Mouse (Mus musculus) midbrain, embryonic 14.5 days (tissue): Measurements from ENCODE around the gene Sdsl. TPM values are rescaled to one million over a fixed set of nuclear protein-coding genes. Genes with fewer than 3 reads are reported as not detected.
A peak's percentile ranks its signal among the peaks of the same experiment; 100 is the strongest.

Experiments used
- ATAC-seq: fragments of 200-750 bp; cut with Nextera tagmentation; 2 replicates; pipeline ENCODE4 v1.8.0; 2017; ENCODE audit warnings: moderate number of reproducible peaks, moderate library complexity; ENCODE audit not compliant: low FRiP score, low TSS enrichment
- DNase-seq: peaks from one replicate; pipeline ENCODE4 v3.0.0-alpha.2; 2015
- H3K27ac ChIP-seq: fragments of 300-500 bp; sonication (generic); replicated peaks from 2 replicates; pipeline ENCODE4 v1.5.1; 2014; ENCODE audit warnings: mild to moderate bottlenecking, low read depth, low read length, moderate library complexity
- H3K27me3 ChIP-seq: fragments of 300-500 bp; sonication (generic); 2 replicates; pipeline ENCODE4 v1.6.1; 2014; ENCODE audit warnings: low read length, control low read depth, mixed read lengths; ENCODE audit not compliant: control insufficient read depth, insufficient read depth
- H3K36me3 ChIP-seq: fragments of 300-500 bp; sonication (generic); 2 replicates; pipeline ENCODE4 v1.6.1; 2014; ENCODE audit warnings: low read length, control low read depth; ENCODE audit not compliant: control insufficient read depth, insufficient read depth
- H3K4me1 ChIP-seq: fragments of 300-500 bp; sonication (generic); 2 replicates; pipeline ENCODE4 v1.6.1; 2014; ENCODE audit warnings: mild to moderate bottlenecking, antibody characterized with exemption, low read length, control low read depth; ENCODE audit not compliant: control insufficient read depth, insufficient read depth
- H3K4me2 ChIP-seq: fragments of 300-500 bp; sonication (generic); 2 replicates; pipeline ENCODE4 v1.6.1; 2014; ENCODE audit warnings: mild to moderate bottlenecking, low read length, moderate library complexity
- H3K4me3 ChIP-seq: fragments of 300-500 bp; sonication (generic); replicated peaks from 2 replicates; pipeline ENCODE4 v1.5.1; 2014; ENCODE audit warnings: low read depth, low read length
- H3K9ac ChIP-seq: fragments of 300-500 bp; sonication (generic); replicated peaks from 2 replicates; pipeline ENCODE4 v1.6.1; 2014; ENCODE audit warnings: mild to moderate bottlenecking, low read length, moderate library complexity
- H3K9me3 ChIP-seq: fragments of 300-500 bp; sonication (generic); 2 replicates; pipeline ENCODE4 v1.6.1; 2016; ENCODE audit warnings: low read length, control low read depth, mixed read lengths; ENCODE audit not compliant: control insufficient read depth
- WGBS: fragments of 180-500 bp; shearing (Covaris S2); extraction: QIAGEN DNeasy Blood & Tissue Kit; methylation state at CpG from one replicate; pipeline ENCODE4 v1.1.7; 2014; 5-methylcytosine and 5-hydroxymethylcytosine counted together
- polyA plus RNA-seq: library from polyadenylated mRNA; unstranded; fragments of >200 nt; fragmentation: Nextera tagmentation; extraction: Ambion mirVana; gene quantifications from 2 replicates; pipeline ENCODE4 v1.2.1, GENCODE M21; 2014

Gene Sdsl
- polyA plus RNA-seq, 1 experiment from 2014 or later, result 6.0 TPM

GRCm38 (mm10) chr5:120510982-120511642 lies 38.5 kb upstream of the Sdsl start, which contains the start of gene Slc8b1:
Slc8b1 (plus strand) TSS chr5:120511168.
- peaks cover 12% of the 10 kb centered on the region; the same call in 1 of the 2 replicates for H3K4me1 ChIP-seq
- ATAC-seq, result peak; percentile 81
- peak within 1 kb of the TSS; percentile 26 for H3K4me3 ChIP-seq
- H3K9me3 ChIP-seq, result no peaks in the 10 kb centered on the region
- H3K27me3 ChIP-seq, result no peaks in the 10 kb centered on the region; the same call in 1 of the 2 replicates
- no peak within 1 kb of the TSS; the same call in 1 of the 2 replicates for H3K9ac ChIP-seq
- H3K36me3 ChIP-seq, result no peaks in the 10 kb centered on the region
- H3K4me2 ChIP-seq, result peak within 1 kb of the TSS; percentile 51
- WGBS, result 1% methylated on average over 36 of the region's 36 CpGs
- no peak within 1 kb of the TSS for H3K27ac ChIP-seq
- DNase-seq, result peak; percentile 87

- DNase-seq, result no peak
- no peaks in the 10 kb centered on the region for H3K9me3 ChIP-seq
- peaks cover 16% of the 10 kb centered on the region for H3K4me1 ChIP-seq
- H3K4me2 ChIP-seq, result no peak overlapping the region
- H3K9ac ChIP-seq, result no peak overlapping the region
- no peaks in the 10 kb centered on the region for H3K36me3 ChIP-seq
- H3K27ac ChIP-seq, result no peak overlapping the region
- WGBS, result 54% methylated on average over 4 of the region's 4 CpGs
- no peak overlapping the region for H3K4me3 ChIP-seq
- ATAC-seq, result no peak
- no peaks in the 10 kb centered on the region; the same call in 1 of the 2 replicates for H3K27me3 ChIP-seq
Measured at GRCm38 (mm10) chr5:120507311-120507710, 34.7 kb upstream of the Sdsl start.

- no peak overlapping the region for H3K4me3 ChIP-seq
- peaks cover 20% of the 10 kb centered on the region for H3K4me1 ChIP-seq
- no peak overlapping the region for H3K9ac ChIP-seq
- no peak for ATAC-seq
- no peak overlapping the region for H3K4me2 ChIP-seq
- DNase-seq, result peak; percentile 29
- H3K9me3 ChIP-seq, result no peaks in the 10 kb centered on the region
- H3K36me3 ChIP-seq, result no peaks in the 10 kb centered on the region
- WGBS, result 68% methylated on average over 9 of the region's 9 CpGs
- H3K27ac ChIP-seq, result no peak overlapping the region
- H3K27me3 ChIP-seq, result no peaks in the 10 kb centered on the region
Measured at GRCm38 (mm10) chr5:120506490-120506889, 33.9 kb upstream of the Sdsl start.

GRCm38 (mm10) chr5:120505781-120506180 lies 33.2 kb upstream of the Sdsl start:
- Histone ChIP-seq H3K9me3 (no peaks in the 10 kb centered on the region), H3K36me3 (no peaks in the 10 kb centered on the region), H3K27me3 (no peaks in the 10 kb centered on the region), H3K9ac (no peak overlapping the region), H3K27ac (no peak overlapping the region), H3K4me3 (no peak overlapping the region), H3K4me2 (no peak overlapping the region), H3K4me1 (peaks cover 19% of the 10 kb centered on the region)
- DNase-seq, result no peak
- 68% methylated on average over 9 of the region's 9 CpGs for WGBS
- ATAC-seq, result no peak

- WGBS, result 20% methylated on average over 16 of the region's 16 CpGs
- no peak overlapping the region for H3K9ac ChIP-seq
Measured at GRCm38 (mm10) chr5:120505368-120505767, 32.8 kb upstream of the Sdsl start.

GRCm38 (mm10) chr5:120503144-120503795 lies 30.7 kb upstream of the Sdsl start, which contains the start of gene Plbd2:
Plbd2 (minus strand) TSS chr5:120503625.
- Histone ChIP-seq H3K4me3 (peak within 1 kb of the TSS; percentile 88), H3K27me3 (no peaks in the 10 kb centered on the region), H3K36me3 (peaks cover 6% of the 10 kb centered on the region; the same call in 1 of the 2 replicates), H3K9ac (peak within 1 kb of the TSS; percentile 88), H3K9me3 (no peaks in the 10 kb centered on the region), H3K4me2 (peak within 1 kb of the TSS; percentile 93), H3K4me1 (peaks cover 12% of the 10 kb centered on the region), H3K27ac (peak within 1 kb of the TSS; percentile 32; the same call in 1 of the 2 replicates)
- ATAC-seq (peak; percentile 70), DNase-seq (peak; percentile 98)
- WGBS, result under 1% methylated on average over 52 of the region's 55 CpGs

More at GRCm38 (mm10) chr5:120505368-120505767, 32.8 kb upstream of the Sdsl start:
- Histone ChIP-seq H3K27me3 (no peaks in the 10 kb centered on the region), H3K4me3 (no peak overlapping the region), H3K9me3 (no peaks in the 10 kb centered on the region), H3K36me3 (no peaks in the 10 kb centered on the region), H3K4me2 (no peak overlapping the region), H3K27ac (no peak overlapping the region), H3K4me1 (peaks cover 15% of the 10 kb centered on the region)
- DNase-seq, result peak; percentile 78
- no peak for ATAC-seq

GRCm38 (mm10) chr5:120502675-120503143 lies 30.1 kb upstream of the Sdsl start:
- ATAC-seq, result no peak
- Histone ChIP-seq H3K4me1 (peaks cover 12% of the 10 kb centered on the region), H3K36me3 (peaks cover 8% of the 10 kb centered on the region; the same call in 1 of the 2 replicates), H3K27ac (no peak overlapping the region), H3K4me2 (peak overlapping the region; percentile 93), H3K4me3 (peak overlapping the region; percentile 88), H3K9ac (peak overlapping the region; percentile 88), H3K27me3 (no peaks in the 10 kb centered on the region), H3K9me3 (no peaks in the 10 kb centered on the region)
- 10% methylated on average over 12 of the region's 12 CpGs for WGBS
- no peak for DNase-seq

GRCm38 (mm10) chr5:120502147-120502621 lies 29.6 kb upstream of the Sdsl start:
- Histone ChIP-seq H3K9me3 (no peaks in the 10 kb centered on the region), H3K4me1 (peaks cover 12% of the 10 kb centered on the region), H3K9ac (peak overlapping the region; percentile 88), H3K4me2 (peak overlapping the region; percentile 93), H3K27me3 (no peaks in the 10 kb centered on the region), H3K4me3 (peak overlapping the region; percentile 88), H3K27ac (no peak overlapping the region), H3K36me3 (peaks cover 9% of the 10 kb centered on the region; the same call in 1 of the 2 replicates)
- no peak for DNase-seq
- 81% methylated on average over 9 of the region's 9 CpGs for WGBS
- no peak for ATAC-seq
